Mouse (Mus musculus) limb, embryonic 14.5 days (tissue): Measurements from ENCODE around the gene Rbms3. TPM values are rescaled to one million over a fixed set of nuclear protein-coding genes. Genes with fewer than 3 reads are reported as not detected.

Source experiments
- ATAC-seq: fragments of 200-750 bp; cut with Nextera tagmentation; 2 replicates; pipeline ENCODE4 v1.8.0; 2017; ENCODE audit warnings: low read depth, moderate number of reproducible peaks, moderate TSS enrichment; ENCODE audit not compliant: low FRiP score
- DNase-seq: peaks from one replicate; pipeline ENCODE4 v3.0.0-alpha.2; 2015; ENCODE audit warnings: low spot score
- H3K27ac ChIP-seq: fragments of 300-500 bp; sonication (generic); replicated peaks from 2 replicates; pipeline ENCODE4 v1.5.1; 2014; ENCODE audit warnings: low read depth, mild to moderate bottlenecking, low read length, moderate library complexity, mixed read lengths
- H3K27me3 ChIP-seq: fragments of 300-500 bp; sonication (generic); 2 replicates; pipeline ENCODE4 v1.6.1; 2014; ENCODE audit warnings: low read length, mixed read lengths; ENCODE audit not compliant: control insufficient read depth, insufficient read depth
- H3K36me3 ChIP-seq: fragments of 300-500 bp; sonication (generic); 2 replicates; pipeline ENCODE4 v1.6.1; 2014; ENCODE audit warnings: mild to moderate bottlenecking, low read length, moderate library complexity, mixed read lengths; ENCODE audit not compliant: control insufficient read depth, insufficient read depth
- H3K4me1 ChIP-seq: fragments of 300-500 bp; sonication (generic); 2 replicates; pipeline ENCODE4 v1.6.1; 2014; ENCODE audit warnings: antibody characterized with exemption, low read length, mixed read lengths; ENCODE audit not compliant: control insufficient read depth, insufficient read depth
- H3K4me2 ChIP-seq: fragments of 300-500 bp; sonication (generic); replicated peaks from 2 replicates; pipeline ENCODE4 v1.6.1; 2014; ENCODE audit warnings: low read depth, mild to moderate bottlenecking, low read length, moderate library complexity; ENCODE audit not compliant: severe bottlenecking
- H3K4me3 ChIP-seq: fragments of 300-500 bp; sonication (generic); replicated peaks from 2 replicates; pipeline ENCODE4 v1.5.1; 2014; ENCODE audit warnings: low read length
- H3K9ac ChIP-seq: fragments of 300-500 bp; sonication (generic); 2 replicates; pipeline ENCODE4 v1.6.1; 2014; ENCODE audit warnings: mild to moderate bottlenecking, low read depth, low read length, moderate library complexity; ENCODE audit not compliant: severe bottlenecking
- H3K9me3 ChIP-seq: fragments of 300-500 bp; sonication (generic); 2 replicates; pipeline ENCODE4 v1.6.1; 2016; ENCODE audit warnings: low read length; ENCODE audit not compliant: control insufficient read depth
- POLR2A ChIP-seq: fragments of 200-500 bp; IDR thresholded peaks from 2 replicates; pipeline ENCODE4 v1.8.0; 2012; ENCODE audit warnings: inconsistent platforms, mild to moderate bottlenecking, moderate library complexity, borderline replicate concordance; ENCODE audit not compliant: insufficient read depth, insufficient read length; ENCODE audit errors: extremely low read depth
- WGBS: fragments of 180-500 bp; shearing (Covaris S2); extraction: QIAGEN DNeasy Blood & Tissue Kit; methylation state at CpG from one replicate; pipeline ENCODE4 v1.1.7; 2014; 5-methylcytosine and 5-hydroxymethylcytosine counted together
- polyA plus RNA-seq, 2 experiments: library from polyadenylated mRNA; depleted of rRNA in 1 of 2; stranded (reverse) in 1 of 2; unstranded in 1 of 2; fragments of >200 nt; fragmentation: Nextera tagmentation in 1 of 2; extraction: Ambion mirVana in 1 of 2; gene quantifications; 2 replicates each; pipeline versions ENCODE4 v1.2.1 to v1.2.3; 2012 to 2014

Gene Rbms3
- polyA plus RNA-seq, 2 experiments, result 42.1 to 94.5 TPM

DNA sequence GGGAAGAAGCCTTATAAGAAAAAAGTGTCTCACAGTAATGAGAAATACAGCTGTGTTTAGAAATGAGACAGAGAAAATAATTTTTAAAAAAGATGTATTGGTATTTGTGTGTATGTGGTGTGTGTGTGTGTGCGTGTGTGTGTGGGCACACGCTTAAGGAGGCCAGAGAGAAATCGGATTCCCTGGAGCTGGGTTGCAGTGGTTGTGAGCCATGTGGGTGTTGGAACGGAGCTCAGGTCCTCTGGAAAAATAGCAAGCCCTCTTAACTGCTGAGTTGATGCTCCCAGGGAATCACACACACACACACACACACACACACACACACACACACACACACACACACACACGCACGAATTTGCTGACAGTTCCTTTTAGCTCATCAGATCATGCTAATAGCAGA, 900.5 kb downstream of the Rbms3 start:
- DNase-seq (no peak), ATAC-seq (no peak)
- 75% methylated on average over 6 of the region's 6 CpGs for WGBS
- no peaks in the 10 kb centered on the region for H3K4me1 ChIP-seq
- H3K9ac ChIP-seq, result no peak overlapping the region
- no peaks in the 10 kb centered on the region for H3K36me3 ChIP-seq
- H3K4me2 ChIP-seq, result no peak overlapping the region
- no peaks in the 10 kb centered on the region for H3K27me3 ChIP-seq
- H3K9me3 ChIP-seq, result no peaks in the 10 kb centered on the region
- no peak overlapping the region for H3K4me3 ChIP-seq
- no peak for TF ChIP-seq POLR2A
- H3K27ac ChIP-seq, result no peak overlapping the region

DNA sequence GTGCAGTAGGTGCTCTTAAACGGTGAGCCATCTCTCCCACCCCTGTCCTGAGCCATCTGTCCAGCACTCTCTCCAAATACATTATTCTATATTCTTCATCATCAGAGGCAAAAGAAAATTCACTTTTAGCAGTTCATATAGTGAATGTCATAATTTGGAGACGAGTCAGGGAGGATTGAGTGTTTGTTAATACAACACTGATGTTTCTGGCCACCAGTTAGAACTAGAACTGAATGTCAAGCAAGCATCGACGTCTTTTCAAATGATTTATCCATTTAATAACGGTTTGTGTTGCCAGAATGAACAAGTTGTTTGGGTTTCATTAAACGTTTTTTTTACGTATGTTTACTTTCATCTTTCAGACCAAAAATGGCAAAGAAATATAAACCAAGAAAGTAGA, 901.1 kb downstream of the Rbms3 start:
- H3K9ac ChIP-seq, result no peak overlapping the region
- H3K4me2 ChIP-seq, result no peak overlapping the region
- H3K27ac ChIP-seq, result no peak overlapping the region
- ATAC-seq, result no peak
- TF ChIP-seq POLR2A, result no peak
- H3K36me3 ChIP-seq, result no peaks in the 10 kb centered on the region
- no peaks in the 10 kb centered on the region for H3K9me3 ChIP-seq
- H3K4me1 ChIP-seq, result no peaks in the 10 kb centered on the region
- H3K4me3 ChIP-seq, result no peak overlapping the region
- no peaks in the 10 kb centered on the region for H3K27me3 ChIP-seq
- DNase-seq, result no peak
- 73% methylated on average over 7 of the region's 7 CpGs for WGBS

DNA sequence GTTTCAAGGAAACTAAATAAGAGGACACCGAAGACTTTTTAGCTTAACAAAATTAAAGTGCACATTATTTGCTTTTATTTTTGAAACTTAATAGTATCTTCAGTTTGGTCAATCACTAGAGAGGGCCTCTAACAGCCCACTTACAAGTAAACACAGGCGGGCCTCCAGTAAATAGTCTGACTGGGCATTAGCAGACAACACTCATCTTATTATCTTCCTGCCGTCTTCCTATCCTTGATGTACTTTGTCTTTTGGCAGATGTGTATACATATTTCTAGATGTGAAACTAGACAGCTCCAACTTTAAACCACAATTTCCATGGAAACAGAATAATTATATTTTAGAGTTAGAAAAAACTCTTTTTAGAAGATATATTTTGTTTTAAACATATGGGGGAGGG, 901.6 kb downstream of the Rbms3 start:
- H3K4me3 ChIP-seq, result no peak overlapping the region
- H3K9ac ChIP-seq, result no peak overlapping the region
- DNase-seq (no peak), ATAC-seq (no peak)
- H3K4me2 ChIP-seq, result no peak overlapping the region
- WGBS, result 85% methylated on average over 3 of the region's 3 CpGs
- no peak overlapping the region for H3K27ac ChIP-seq
- no peaks in the 10 kb centered on the region for H3K27me3 ChIP-seq
- H3K36me3 ChIP-seq, result no peaks in the 10 kb centered on the region
- H3K4me1 ChIP-seq, result no peaks in the 10 kb centered on the region
- H3K9me3 ChIP-seq, result no peaks in the 10 kb centered on the region
- TF ChIP-seq POLR2A, result no peak

DNA sequence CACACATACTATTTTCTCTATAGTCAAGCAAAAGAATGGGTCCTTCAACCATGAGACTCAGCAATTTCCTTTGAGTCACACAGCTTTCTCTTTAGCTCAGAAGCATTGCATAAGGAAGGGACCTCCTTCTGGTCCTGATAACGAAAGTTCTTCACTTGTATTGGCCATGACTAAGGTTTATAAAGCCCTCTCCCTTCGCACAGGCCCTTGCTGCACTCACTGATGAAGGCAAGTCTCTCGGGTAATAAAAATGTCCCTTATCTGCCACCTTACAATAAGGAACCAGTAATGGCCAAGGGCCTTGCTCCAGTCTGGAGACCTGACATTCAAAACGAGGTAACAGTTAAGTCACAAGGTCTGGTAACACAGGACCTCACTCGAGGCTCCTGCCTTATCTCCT, 905.1 kb downstream of the Rbms3 start:
- H3K27me3 ChIP-seq, result no peaks in the 10 kb centered on the region
- H3K27ac ChIP-seq, result no peak overlapping the region
- H3K4me1 ChIP-seq, result no peaks in the 10 kb centered on the region
- no peak for TF ChIP-seq POLR2A
- no peaks in the 10 kb centered on the region for H3K9me3 ChIP-seq
- no peak for ATAC-seq
- no peak overlapping the region for H3K4me3 ChIP-seq
- WGBS, result 73% methylated on average over 5 of the region's 5 CpGs
- H3K4me2 ChIP-seq, result no peak overlapping the region
- H3K9ac ChIP-seq, result no peak overlapping the region
- no peaks in the 10 kb centered on the region for H3K36me3 ChIP-seq
- DNase-seq, result no peak

DNA sequence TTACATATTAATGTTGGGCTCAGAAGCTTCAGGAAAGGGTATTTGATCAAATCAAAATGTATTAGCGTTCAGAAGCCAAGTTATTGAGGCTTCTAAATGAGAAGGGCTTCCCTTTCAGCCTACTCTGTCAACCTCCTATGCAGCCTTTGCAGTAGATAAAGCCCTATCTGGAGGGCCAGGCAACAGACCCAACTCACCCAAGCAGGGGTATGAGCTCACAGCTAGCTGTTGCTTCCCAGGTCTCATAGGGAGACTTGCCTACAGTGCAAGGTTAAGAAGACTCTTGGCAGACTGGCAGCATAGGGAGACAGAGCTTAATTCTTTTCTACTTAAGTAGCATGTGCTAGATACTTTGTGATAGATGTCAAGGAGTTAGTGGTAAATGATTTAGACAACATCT, 926.6 kb downstream of the Rbms3 start:
- no peaks in the 10 kb centered on the region for H3K36me3 ChIP-seq
- ATAC-seq (no peak), DNase-seq (no peak)
- H3K9ac ChIP-seq, result no peak overlapping the region
- no peak overlapping the region for H3K4me2 ChIP-seq
- no peak overlapping the region for H3K27ac ChIP-seq
- H3K9me3 ChIP-seq, result 0 out of 2 replicates have a peak, but pooled peaks cover 4% of the 10 kb centered on the region
- no peak for TF ChIP-seq POLR2A
- H3K4me3 ChIP-seq, result no peak overlapping the region
- H3K4me1 ChIP-seq, result no peaks in the 10 kb centered on the region; the same call in 1 of the 2 replicates
- WGBS, result 100% methylated on average over 1 of the region's 1 CpGs
- H3K27me3 ChIP-seq, result no peaks in the 10 kb centered on the region

DNA sequence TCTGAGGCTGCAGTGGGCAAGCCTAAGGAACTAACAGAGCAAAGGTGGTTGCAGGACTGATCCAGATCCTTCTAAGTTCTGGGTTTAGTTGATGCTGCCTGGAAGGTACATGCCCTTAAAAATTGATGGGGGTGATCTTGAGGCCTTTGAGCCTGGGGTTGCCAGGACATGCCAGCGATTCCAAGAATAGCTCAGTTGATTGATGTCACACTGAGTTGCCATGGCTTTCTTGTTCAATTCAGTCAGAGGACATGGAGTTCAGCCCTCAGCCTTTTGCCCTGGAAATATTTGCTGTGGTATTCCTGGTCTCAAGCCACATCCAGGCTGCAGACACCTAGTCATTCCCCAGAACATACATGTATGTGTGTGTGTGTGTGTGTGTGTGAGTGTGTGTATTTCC, 927.1 kb downstream of the Rbms3 start:
- TF ChIP-seq POLR2A, result no peak
- 0 out of 2 replicates have a peak, but pooled peaks cover 4% of the 10 kb centered on the region for H3K9me3 ChIP-seq
- no peaks in the 10 kb centered on the region for H3K27me3 ChIP-seq
- H3K4me1 ChIP-seq, result no peaks in the 10 kb centered on the region; the same call in 1 of the 2 replicates
- no peak overlapping the region for H3K4me2 ChIP-seq
- no peak for ATAC-seq
- H3K9ac ChIP-seq, result no peak overlapping the region
- 56% methylated on average over 1 of the region's 1 CpGs for WGBS
- H3K27ac ChIP-seq, result no peak overlapping the region
- no peaks in the 10 kb centered on the region for H3K36me3 ChIP-seq
- no peak overlapping the region for H3K4me3 ChIP-seq
- no peak for DNase-seq
